Mouse (Mus musculus) liver, embryonic 15.5 days (tissue): Measurements from ENCODE around the gene Gpr1. TPM values are rescaled to one million over a fixed set of nuclear protein-coding genes. Genes with fewer than 3 reads are reported as not detected.

Experiments used
- microRNA-seq: library from miRNA; unstranded; fragments of <30 nt; microRNA quantifications from one replicate; pipeline ENCODE4, GENCODE M21; 2016
- polyA plus RNA-seq: library from polyadenylated mRNA; unstranded; fragments of >200 nt; fragmentation: Nextera tagmentation; extraction: Ambion mirVana; gene quantifications from 2 replicates; pipeline ENCODE4 v1.2.1, GENCODE M21; 2015

The Gpr1 gene
- polyA plus RNA-seq, 1 experiment from 2014 or later = 0.08 TPM

Small RNAs within 50 kb of the gene (microRNA-seq; reads per million reads assigned to microRNA genes)
- gene Gm24557 = not detected
- not detected for gene Gm27512

Other genes starting within 250 kb of the Gpr1 start
- 4.6 and 5.0 TPM in 2 replicates for gene Ino80d, start 99.9 kb downstream of the Gpr1 start, polyA plus RNA-seq
- 246 and 251 TPM in 2 replicates for gene Eef1b2, start 37.7 kb downstream of the Gpr1 start, polyA plus RNA-seq
- gene Ndufs1, start 37.7 kb downstream of the Gpr1 start, polyA plus RNA-seq = 94.0 and 100 TPM in 2 replicates
- gene Zdbf2, start 58.7 kb upstream of the Gpr1 start, polyA plus RNA-seq = 0.64 and 1.0 TPM in 2 replicates
- gene Adam23, start 231.3 kb upstream of the Gpr1 start, polyA plus RNA-seq = 0.33 and 0.90 TPM in 2 replicates